Mouse (Mus musculus): Measurements from ENCODE around the gene Polg2.

- TF ChIP-seq CTCF (IDR thresholded peaks at IDR 0.05; ENCODE audit: low read depth, low read length) (no peak), POLR2A (IDR thresholded peaks at IDR 0.05; ENCODE audit: borderline replicate concordance, low read depth, low read length) (no peak)
Observed at GRCm38 (mm10) chr11:106782841-106783764, 3.8 kb upstream of the Polg2 start.

Measured in bone marrow macrophage, adult 2 months (primary cell).